Mouse (Mus musculus): ENCODE data around the gene Zfp143.
A peak's percentile ranks its signal among the peaks of the same experiment; 100 is the strongest.

- TF ChIP-seq POLR2A (IDR thresholded peaks at IDR 0.05; ENCODE audit: low read depth, low read length) (0 out of 2 replicates have a peak, but pooled peaks have one; percentile 23), CTCF (IDR thresholded peaks at IDR 0.05; ENCODE audit: borderline replicate concordance, insufficient read depth, low read length) (no peak)
Observed at GRCm38 (mm10) chr7:110122565-110123422, 61.8 kb downstream of the Zfp143 start.

Measured in embryonic fibroblast, embryonic 13.5 days (primary cell).